Mouse (Mus musculus): ENCODE measurements around the gene Vmn1r85. TPM values are rescaled to one million over a fixed set of nuclear protein-coding genes. Genes with fewer than 3 reads are reported as not detected.

Gene Vmn1r85
- polyA plus RNA-seq, 1 experiment from 2014 or later = not detected

DNA sequence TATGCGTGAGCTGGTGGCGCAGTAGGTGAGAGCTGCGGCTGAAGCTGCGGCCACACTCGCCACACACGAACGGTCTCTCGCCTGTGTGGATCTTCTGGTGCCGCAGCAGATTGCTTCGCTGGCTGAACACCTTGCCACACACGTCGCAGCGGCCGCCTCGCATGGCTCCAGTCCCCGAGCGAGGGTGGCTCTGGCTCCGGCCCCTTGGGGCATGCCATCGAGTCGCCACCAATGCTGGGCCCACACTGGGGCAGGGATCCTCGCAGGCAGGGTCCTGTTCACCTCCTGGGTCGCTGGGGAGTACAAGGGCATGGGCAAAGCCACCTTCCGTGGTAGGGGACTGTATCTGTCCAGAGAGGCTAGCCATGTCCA is 50.7 kb downstream of the Vmn1r85 start:
- Histone ChIP-seq H3K9me3 (ENCODE audit: control insufficient read depth, low read length) (0 out of 2 replicates have a peak, but pooled peaks cover 2% of the 10 kb centered on the region), H3K9ac (ENCODE audit: low read length) (peak overlapping the region; percentile 70), H3K36me3 (ENCODE audit: control insufficient read depth, insufficient read depth, low read length) (no peaks in the 10 kb centered on the region), H3K4me1 (ENCODE audit: control insufficient read depth in 2 of 2, insufficient read depth in 2 of 2, low read length in 2 of 2) (peaks cover 5 to 12% of the 10 kb centered on the region in 2 experiments; a peak in 2 of 4 replicates), H3K4me3 (ENCODE audit: control insufficient read depth in 1 of 2, insufficient read depth in 1 of 2, low read depth in 1 of 2, low read length in 2 of 2) (peak overlapping the region; percentile 37 to 48), H3K27me3 (ENCODE audit: control insufficient read depth, insufficient read depth, low read length) (peaks cover 34% of the 10 kb centered on the region), H3K27ac (replicated peaks in 1 of 2; ENCODE audit: control insufficient read depth in 1 of 2, insufficient read depth in 1 of 2, low read depth in 2 of 2, low read length in 2 of 2) (no peak overlapping the region), H3K4me2 (ENCODE audit: low read length) (peak overlapping the region; percentile 93)
- WGBS = 6% methylated on average over 23 of the region's 23 CpGs
- no peak for ATAC-seq (ENCODE audit: insufficient number of reproducible peaks, insufficient read depth, low FRiP score, low read depth)

DNA sequence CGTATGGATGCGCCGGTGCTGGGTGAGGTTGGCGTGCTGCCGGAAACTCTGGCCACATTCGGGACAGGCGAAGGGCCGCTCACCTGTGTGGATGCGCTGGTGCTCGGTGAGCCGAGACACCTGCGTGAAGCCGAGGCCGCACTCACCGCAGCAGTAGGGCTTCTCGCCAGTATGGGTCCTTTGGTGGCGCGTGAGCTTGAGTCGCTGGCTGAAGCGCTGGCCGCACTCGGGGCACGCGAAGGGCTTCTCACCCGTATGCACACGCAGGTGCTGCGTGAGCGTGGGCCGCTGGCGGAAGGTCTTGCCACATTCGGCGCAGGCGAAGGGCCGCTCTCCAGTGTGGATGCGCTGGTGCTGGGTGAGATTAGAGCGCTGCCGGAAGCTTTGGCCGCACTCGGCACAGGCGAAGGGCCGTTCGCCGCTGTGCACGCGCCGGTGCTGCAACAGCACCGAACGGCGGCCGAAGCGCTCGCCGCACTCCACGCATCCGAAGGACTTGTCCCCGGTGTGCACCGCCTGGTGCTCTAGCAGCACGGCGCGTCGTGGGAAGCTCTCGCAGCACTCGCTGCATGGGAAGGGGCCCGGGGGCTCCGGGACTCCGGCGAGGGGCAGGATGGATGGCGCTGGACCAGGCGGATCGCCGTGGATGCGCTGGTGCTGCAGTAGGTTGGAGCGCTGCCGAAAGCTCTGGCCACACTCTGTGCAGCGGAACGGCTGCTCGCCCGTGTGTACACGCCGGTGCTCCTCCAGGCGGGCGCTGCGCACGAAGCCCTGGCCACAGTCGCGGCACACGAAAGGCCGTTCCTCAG is 51.3 kb downstream of the Vmn1r85 start:
- H3K27ac ChIP-seq (replicated peaks in 1 of 2; ENCODE audit: control insufficient read depth in 1 of 2, insufficient read depth in 1 of 2, low read depth in 2 of 2, low read length in 2 of 2) = no peak overlapping the region
- H3K9me3 ChIP-seq (ENCODE audit: control insufficient read depth, low read length) = 0 out of 2 replicates have a peak, but pooled peaks cover 2% of the 10 kb centered on the region
- ATAC-seq (ENCODE audit: insufficient number of reproducible peaks, insufficient read depth, low FRiP score, low read depth) = no peak; the same call in 1 of the 2 replicates
- peak overlapping the region; percentile 93 for H3K4me2 ChIP-seq (ENCODE audit: low read length)
- H3K4me1 ChIP-seq (ENCODE audit: control insufficient read depth in 2 of 2, insufficient read depth in 2 of 2, low read length in 2 of 2) = peaks cover 9 to 18% of the 10 kb centered on the region in 2 experiments
- peak overlapping the region; percentile 70 for H3K9ac ChIP-seq (ENCODE audit: low read length)
- H3K36me3 ChIP-seq (ENCODE audit: control insufficient read depth, insufficient read depth, low read length) = no peaks in the 10 kb centered on the region
- H3K27me3 ChIP-seq (ENCODE audit: control insufficient read depth, insufficient read depth, low read length) = peaks cover 34% of the 10 kb centered on the region
- H3K4me3 ChIP-seq (ENCODE audit: control insufficient read depth in 1 of 2, insufficient read depth in 1 of 2, low read depth in 1 of 2, low read length in 2 of 2) = peak overlapping the region; percentile 37 to 48
- 5% methylated on average over 83 of the region's 88 CpGs for WGBS

DNA sequence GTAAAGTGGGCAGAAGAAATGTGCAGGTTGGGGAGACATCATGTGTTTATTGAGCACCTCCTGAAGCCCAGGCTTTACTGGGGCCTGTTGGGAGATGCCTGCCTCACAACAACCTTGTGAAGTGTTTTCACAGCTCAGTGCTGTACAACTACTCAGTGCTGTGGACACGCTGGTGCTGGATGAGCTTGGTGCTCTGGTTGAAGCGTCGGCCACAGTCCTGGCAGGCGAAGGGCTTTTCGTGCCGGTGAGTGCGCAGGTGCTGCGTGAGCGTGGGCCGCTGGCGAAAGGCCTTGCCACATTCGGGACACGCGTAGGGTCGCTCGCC is 51.9 kb downstream of the Vmn1r85 start:
- ATAC-seq (ENCODE audit: insufficient number of reproducible peaks, insufficient read depth, low FRiP score, low read depth) = no peak
- H3K36me3 ChIP-seq (ENCODE audit: control insufficient read depth, insufficient read depth, low read length) = no peaks in the 10 kb centered on the region
- 40% methylated on average over 16 of the region's 16 CpGs for WGBS
- H3K4me3 ChIP-seq (ENCODE audit: control insufficient read depth in 1 of 2, insufficient read depth in 1 of 2, low read depth in 1 of 2, low read length in 2 of 2) = peak overlapping the region in 1 of 2 experiments; percentile 48; a peak in 1 of 4 replicates
- peaks cover 34% of the 10 kb centered on the region for H3K27me3 ChIP-seq (ENCODE audit: control insufficient read depth, insufficient read depth, low read length)
- H3K4me1 ChIP-seq (ENCODE audit: control insufficient read depth in 2 of 2, insufficient read depth in 2 of 2, low read length in 2 of 2) = peaks cover 10 to 19% of the 10 kb centered on the region in 2 experiments
- H3K9me3 ChIP-seq (ENCODE audit: control insufficient read depth, low read length) = 0 out of 2 replicates have a peak, but pooled peaks cover 2% of the 10 kb centered on the region
- H3K9ac ChIP-seq (ENCODE audit: low read length) = no peak overlapping the region; the same call in 1 of the 2 replicates
- no peak overlapping the region for H3K27ac ChIP-seq (replicated peaks in 1 of 2; ENCODE audit: control insufficient read depth in 1 of 2, insufficient read depth in 1 of 2, low read depth in 2 of 2, low read length in 2 of 2)
- H3K4me2 ChIP-seq (ENCODE audit: low read length) = peak overlapping the region; percentile 93

DNA sequence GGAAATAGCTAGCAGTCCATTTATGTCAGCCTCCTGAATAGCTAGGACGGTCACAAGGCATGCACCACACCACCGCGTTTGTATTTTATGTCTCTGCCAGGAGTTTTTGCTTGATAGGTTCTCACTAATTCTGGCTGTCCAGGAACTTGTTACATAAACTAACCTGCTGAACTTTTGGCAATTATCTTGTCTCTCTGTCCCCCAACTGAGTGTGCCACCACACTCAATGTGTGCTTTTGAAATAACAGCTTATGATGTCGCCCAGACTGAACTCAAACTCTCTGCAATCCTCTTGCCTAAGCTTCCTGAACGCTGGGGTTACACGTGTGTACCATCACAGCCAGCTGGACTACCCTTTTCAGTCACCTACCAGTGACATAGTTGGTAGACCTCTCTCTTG is 52.5 kb downstream of the Vmn1r85 start:
- 66% methylated on average over 6 of the region's 6 CpGs for WGBS
- 0 out of 2 replicates have a peak, but pooled peaks cover 2% of the 10 kb centered on the region for H3K9me3 ChIP-seq (ENCODE audit: control insufficient read depth, low read length)
- no peak overlapping the region for H3K9ac ChIP-seq (ENCODE audit: low read length)
- no peak overlapping the region for H3K4me3 ChIP-seq (ENCODE audit: control insufficient read depth in 1 of 2, insufficient read depth in 1 of 2, low read depth in 1 of 2, low read length in 2 of 2)
- peaks cover 34% of the 10 kb centered on the region for H3K27me3 ChIP-seq (ENCODE audit: control insufficient read depth, insufficient read depth, low read length)
- H3K27ac ChIP-seq (replicated peaks in 1 of 2; ENCODE audit: control insufficient read depth in 1 of 2, insufficient read depth in 1 of 2, low read depth in 2 of 2, low read length in 2 of 2) = no peak overlapping the region
- ATAC-seq (ENCODE audit: insufficient number of reproducible peaks, insufficient read depth, low FRiP score, low read depth) = no peak
- H3K4me2 ChIP-seq (ENCODE audit: low read length) = no peak overlapping the region
- no peaks in the 10 kb centered on the region for H3K36me3 ChIP-seq (ENCODE audit: control insufficient read depth, insufficient read depth, low read length)
- H3K4me1 ChIP-seq (ENCODE audit: control insufficient read depth in 2 of 2, insufficient read depth in 2 of 2, low read length in 2 of 2) = peaks cover 10 to 19% of the 10 kb centered on the region in 2 experiments

DNA sequence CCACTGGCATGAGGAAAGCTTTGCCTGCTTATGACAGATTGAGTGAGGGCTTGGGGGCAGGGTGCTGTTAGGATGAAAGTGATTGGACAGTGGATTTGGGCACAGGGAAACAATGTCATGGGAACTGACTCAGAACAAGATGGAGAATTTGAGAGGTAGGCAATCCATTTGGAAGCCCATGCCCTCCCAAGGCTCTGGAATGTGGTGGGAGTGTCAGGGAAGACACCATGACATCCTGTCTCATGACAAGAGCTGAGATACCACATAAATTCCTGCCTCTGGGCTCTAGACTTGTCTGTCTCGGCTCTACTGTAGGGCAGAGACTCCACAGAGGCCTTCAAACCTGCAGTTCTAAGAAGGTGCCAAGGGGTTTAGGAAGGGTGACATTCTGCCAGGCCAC is 53.7 kb downstream of the Vmn1r85 start:
- WGBS = 33% methylated on average over 1 of the region's 1 CpGs
- Histone ChIP-seq H3K27me3 (ENCODE audit: control insufficient read depth, insufficient read depth, low read length) (peaks cover 34% of the 10 kb centered on the region), H3K36me3 (ENCODE audit: control insufficient read depth, insufficient read depth, low read length) (peaks cover 2% of the 10 kb centered on the region), H3K4me3 (ENCODE audit: control insufficient read depth in 1 of 2, insufficient read depth in 1 of 2, low read depth in 1 of 2, low read length in 2 of 2) (no peak overlapping the region), H3K9me3 (ENCODE audit: control insufficient read depth, low read length) (0 out of 2 replicates have a peak, but pooled peaks cover 2% of the 10 kb centered on the region), H3K9ac (ENCODE audit: low read length) (no peak overlapping the region), H3K4me1 (ENCODE audit: control insufficient read depth in 2 of 2, insufficient read depth in 2 of 2, low read length in 2 of 2) (peaks cover 10 to 26% of the 10 kb centered on the region in 2 experiments), H3K4me2 (ENCODE audit: low read length) (no peak overlapping the region), H3K27ac (replicated peaks in 1 of 2; ENCODE audit: control insufficient read depth in 1 of 2, insufficient read depth in 1 of 2, low read depth in 2 of 2, low read length in 2 of 2) (no peak overlapping the region)
- no peak for ATAC-seq (ENCODE audit: insufficient number of reproducible peaks, insufficient read depth, low FRiP score, low read depth)

DNA sequence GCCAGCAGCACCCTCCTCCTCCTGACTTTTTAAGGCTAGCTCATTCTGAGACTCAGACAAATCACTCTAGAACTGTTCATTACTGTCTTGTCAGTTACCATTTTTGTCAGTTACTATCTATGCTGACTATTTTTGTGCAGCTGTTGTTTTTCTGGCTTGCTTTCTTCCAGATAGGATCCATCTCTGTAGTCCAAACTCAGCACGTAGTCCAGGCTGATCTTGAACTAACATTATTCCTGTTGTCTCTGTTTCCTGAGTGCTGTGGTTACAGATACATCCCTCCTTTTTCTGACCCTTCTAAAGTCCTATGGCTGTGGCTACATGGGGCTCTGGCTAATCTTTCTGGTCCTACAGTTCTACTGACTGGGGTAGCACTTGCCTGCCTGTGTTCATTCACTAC is 55.8 kb downstream of the Vmn1r85 start:
- no peak for ATAC-seq (ENCODE audit: insufficient number of reproducible peaks, insufficient read depth, low FRiP score, low read depth)

DNA sequence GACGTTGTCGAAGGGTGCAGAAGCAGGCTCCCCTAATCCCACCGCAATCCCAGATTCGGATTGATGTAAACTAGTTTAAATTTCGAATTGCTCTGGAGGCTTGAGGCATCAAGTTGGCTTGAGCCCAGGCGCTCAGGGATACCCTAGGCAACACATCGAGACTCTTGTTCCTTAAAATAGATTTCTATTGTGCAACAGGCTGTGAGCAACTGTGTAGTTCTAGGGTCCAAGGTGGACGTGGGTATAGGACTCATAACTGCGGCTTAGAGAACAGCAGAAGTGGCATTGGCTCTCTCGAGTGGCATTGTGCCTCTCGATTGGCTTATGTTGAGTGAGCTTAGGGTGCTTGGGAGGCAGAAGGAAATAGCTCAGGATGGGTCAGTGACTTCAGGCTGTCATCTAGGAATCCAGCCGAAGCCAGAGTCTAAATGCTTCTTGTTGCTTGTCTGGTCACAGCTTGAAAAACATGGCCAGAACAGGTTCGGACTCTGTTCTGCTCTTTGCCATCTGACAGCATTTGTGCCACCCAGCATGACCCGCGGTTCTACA is 56.3 kb downstream of the Vmn1r85 start:
- Histone ChIP-seq H3K9ac (ENCODE audit: low read length) (peak overlapping the region; percentile 97), H3K27me3 (ENCODE audit: control insufficient read depth, insufficient read depth, low read length) (peaks cover 16% of the 10 kb centered on the region), H3K27ac (replicated peaks in 1 of 2; ENCODE audit: control insufficient read depth in 1 of 2, insufficient read depth in 1 of 2, low read depth in 2 of 2, low read length in 2 of 2) (peak overlapping the region; percentile 98 to 100), H3K4me1 (ENCODE audit: control insufficient read depth in 2 of 2, insufficient read depth in 2 of 2, low read length in 2 of 2) (peaks cover 10 to 34% of the 10 kb centered on the region in 2 experiments), H3K9me3 (ENCODE audit: control insufficient read depth, low read length) (0 out of 2 replicates have a peak, but pooled peaks cover 2% of the 10 kb centered on the region), H3K4me3 (ENCODE audit: control insufficient read depth in 1 of 2, insufficient read depth in 1 of 2, low read depth in 1 of 2, low read length in 2 of 2) (peak overlapping the region; percentile 85 to 92), H3K36me3 (ENCODE audit: control insufficient read depth, insufficient read depth, low read length) (peaks cover 17% of the 10 kb centered on the region), H3K4me2 (ENCODE audit: low read length) (peak overlapping the region; percentile 83)
- 13% methylated on average over 15 of the region's 15 CpGs for WGBS
- no peak for ATAC-seq (ENCODE audit: insufficient number of reproducible peaks, insufficient read depth, low FRiP score, low read depth)

More for the DNA sequence above, 55.8 kb downstream of the Vmn1r85 start:
- H3K36me3 ChIP-seq (ENCODE audit: control insufficient read depth, insufficient read depth, low read length) = peaks cover 16% of the 10 kb centered on the region
- 69% methylated on average over 1 of the region's 1 CpGs for WGBS
- peaks cover 20% of the 10 kb centered on the region for H3K27me3 ChIP-seq (ENCODE audit: control insufficient read depth, insufficient read depth, low read length)
- peak overlapping the region; percentile 97 for H3K9ac ChIP-seq (ENCODE audit: low read length)
- H3K27ac ChIP-seq (replicated peaks in 1 of 2; ENCODE audit: control insufficient read depth in 1 of 2, insufficient read depth in 1 of 2, low read depth in 2 of 2, low read length in 2 of 2) = peak overlapping the region; percentile 98 to 100
- H3K4me2 ChIP-seq (ENCODE audit: low read length) = peak overlapping the region; percentile 83
- H3K4me1 ChIP-seq (ENCODE audit: control insufficient read depth in 2 of 2, insufficient read depth in 2 of 2, low read length in 2 of 2) = peaks cover 10 to 34% of the 10 kb centered on the region in 2 experiments
- peak overlapping the region; percentile 85 to 92 for H3K4me3 ChIP-seq (ENCODE audit: control insufficient read depth in 1 of 2, insufficient read depth in 1 of 2, low read depth in 1 of 2, low read length in 2 of 2)
- H3K9me3 ChIP-seq (ENCODE audit: control insufficient read depth, low read length) = 0 out of 2 replicates have a peak, but pooled peaks cover 2% of the 10 kb centered on the region

Data from heart, embryonic 14.5 days (tissue).